Comparison of ENCODE assay signal across 26 mouse cellular contexts in the genomic region with DNA sequence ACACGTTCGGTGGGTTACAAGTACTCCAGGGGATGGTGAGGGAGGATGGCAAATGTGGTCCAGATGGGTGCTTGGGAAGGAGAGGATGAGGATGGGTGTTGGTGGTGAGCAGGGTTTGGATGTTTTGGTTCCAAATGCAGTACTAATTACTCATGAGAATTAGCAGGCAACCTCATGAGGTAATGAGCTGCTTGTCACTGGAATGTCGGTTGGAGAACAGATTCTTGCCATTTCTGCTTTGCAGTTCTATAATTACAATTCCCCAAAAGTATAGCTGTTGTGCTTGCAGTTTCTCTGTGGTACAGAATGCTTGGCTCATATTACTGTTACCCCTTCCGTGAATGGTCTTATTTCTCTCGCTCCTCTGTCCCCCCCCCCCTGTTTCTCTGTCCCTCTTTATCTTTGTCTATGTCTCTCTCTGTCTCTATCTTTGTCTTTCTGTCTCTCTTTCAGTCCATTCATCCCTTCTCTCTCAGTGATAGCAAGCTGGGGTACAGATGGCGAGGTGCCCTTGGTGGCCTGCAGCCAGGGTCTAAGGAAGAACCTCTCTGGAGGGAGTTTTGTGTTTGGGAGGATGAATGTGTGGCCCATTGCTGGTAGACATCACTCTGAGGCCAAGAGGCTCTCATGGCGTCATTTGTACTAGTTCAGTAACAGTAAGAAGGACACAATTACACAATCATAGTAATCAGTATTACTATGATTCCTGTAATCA.
"Had no signal": no experiment of that assay in that cellular context is flagged by ENCODE, and none has a peak within 500 bp of the region (broad histone marks: within the 10 kb centered on the region; RNA-seq: fewer than 3 reads in every experiment).

No protein-coding gene starts in this region.

- H3K36me3 ChIP-seq: heart, embryonic 10.5 days; heart, embryonic 12.5 days; hindbrain, embryonic 10.5 days; hindbrain, embryonic 12.5 days; intestine, embryonic 15.5 days; limb, embryonic 10.5 days; limb, embryonic 12.5 days had no signal

- H3K27ac ChIP-seq: gastrocnemius, adult 2 months; heart, embryonic 10.5 days; hindbrain, embryonic 10.5 days; hindbrain, embryonic 12.5 days; hindbrain, embryonic 14.5 days; intestine, embryonic 15.5 days; layer of hippocampus, adult 2 months; left cerebral cortex, adult 2 months; limb, embryonic 10.5 days; limb, embryonic 12.5 days; liver, embryonic 14.5 days had no signal

- H3K4me1 ChIP-seq: intestine, embryonic 15.5 days had no signal

- H3K27me3 ChIP-seq: heart, embryonic 12.5 days; hindbrain, embryonic 12.5 days; intestine, embryonic 15.5 days; limb, embryonic 12.5 days had no signal

- H3K9me3 ChIP-seq: heart, embryonic 10.5 days; hindbrain, embryonic 10.5 days; hindbrain, embryonic 12.5 days; intestine, embryonic 15.5 days; limb, embryonic 10.5 days; limb, embryonic 12.5 days had no signal

- H3K4me3 ChIP-seq: gastrocnemius, adult 2 months; heart, embryonic 10.5 days; heart, embryonic 12.5 days; hindbrain, embryonic 10.5 days; hindbrain, embryonic 12.5 days; intestine, embryonic 15.5 days; layer of hippocampus, adult 2 months; left cerebral cortex, adult 2 months; limb, embryonic 10.5 days; limb, embryonic 12.5 days had no signal

- H3K4me2 ChIP-seq: heart, embryonic 12.5 days; hindbrain, embryonic 12.5 days; hindbrain, embryonic 14.5 days; intestine, embryonic 15.5 days; limb, embryonic 12.5 days; liver, embryonic 11.5 days had no signal

- ATAC-seq: hindbrain, embryonic 16.5 days; inflammation-experienced regulatory T-cells, adult 6 months; intestine, embryonic 15.5 days; intestine, postnatal 0 days had no signal

- DNase-seq: gastrocnemius, adult 2 months; gastrocnemius, postnatal 10 days; gastrocnemius, postnatal 25 days; heart, adult 18-20 months; heart, postnatal 10 days; heart, postnatal 4 days; kidney, adult 18-20 months; kidney, adult 8-10 months; kidney, postnatal 10 days; kidney, postnatal 4 days; liver had no signal

- H3K9ac ChIP-seq: heart, embryonic 12.5 days; hindbrain, embryonic 12.5 days; hindbrain, embryonic 14.5 days; intestine, embryonic 15.5 days; limb, embryonic 12.5 days; liver, embryonic 14.5 days had no signal
